Mouse (Mus musculus) embryonic facial prominence, embryonic 13.5 days (tissue): ENCODE results near the gene Phlpp1. TPM values are rescaled to one million over a fixed set of nuclear protein-coding genes. Genes with fewer than 3 reads are reported as not detected.
"Not testable (repeated sequence)": the region's sequence is repeated elsewhere in the genome, so short reads cannot be mapped to it uniquely, and the experiment has no call there.

Experiments
- ATAC-seq: fragments of 200-750 bp; cut with Nextera tagmentation; 2 replicates; pipeline ENCODE4 v1.8.0; 2017; ENCODE audit warnings: low read depth; ENCODE audit not compliant: insufficient number of reproducible peaks, insufficient read depth, low FRiP score, low TSS enrichment
- H3K27ac ChIP-seq: fragments of 300-500 bp; sonication (generic); 2 replicates; pipeline ENCODE4 v1.5.1; 2015; ENCODE audit warnings: moderate library complexity, mild to moderate bottlenecking, inconsistent platforms
- H3K27me3 ChIP-seq: fragments of 300-500 bp; sonication (generic); 2 replicates; pipeline ENCODE4 v1.6.1; 2015; ENCODE audit warnings: mild to moderate bottlenecking, inconsistent platforms
- H3K36me3 ChIP-seq: fragments of 300-500 bp; sonication (generic); 2 replicates; pipeline ENCODE4 v1.6.1; 2015; ENCODE audit warnings: mild to moderate bottlenecking, inconsistent platforms
- H3K4me1 ChIP-seq: fragments of 300-500 bp; sonication (generic); 2 replicates; pipeline ENCODE4 v1.6.1; 2015; ENCODE audit warnings: inconsistent platforms
- H3K4me2 ChIP-seq: fragments of 300-500 bp; sonication (generic); 2 replicates; pipeline ENCODE4 v1.6.1; 2015; ENCODE audit warnings: moderate library complexity, mild to moderate bottlenecking, inconsistent platforms
- H3K4me3 ChIP-seq: fragments of 300-500 bp; sonication (generic); 2 replicates; pipeline ENCODE4 v1.5.1; 2015; ENCODE audit warnings: mild to moderate bottlenecking, inconsistent platforms
- H3K9ac ChIP-seq: fragments of 300-500 bp; sonication (generic); 2 replicates; pipeline ENCODE4 v1.6.1; 2015; ENCODE audit warnings: mild to moderate bottlenecking, inconsistent platforms
- H3K9me3 ChIP-seq: fragments of 300-500 bp; sonication (generic); 2 replicates; pipeline ENCODE4 v1.6.1; 2016; ENCODE audit warnings: inconsistent platforms
- WGBS: fragments of 180-500 bp; shearing (Covaris S2); methylation state at CpG from one replicate; pipeline ENCODE4 v1.1.7; 2015; ENCODE audit warnings: mixed read lengths; 5-methylcytosine and 5-hydroxymethylcytosine counted together
- polyA plus RNA-seq: library from polyadenylated mRNA; unstranded; fragments of >200 nt; fragmentation: Nextera tagmentation; extraction: Ambion mirVana; gene quantifications from 2 replicates; pipeline ENCODE4 v1.2.1, GENCODE M21; 2015

Phlpp1 gene
- polyA plus RNA-seq, 1 experiment from 2014 or later, result 3.4 TPM

DNA sequence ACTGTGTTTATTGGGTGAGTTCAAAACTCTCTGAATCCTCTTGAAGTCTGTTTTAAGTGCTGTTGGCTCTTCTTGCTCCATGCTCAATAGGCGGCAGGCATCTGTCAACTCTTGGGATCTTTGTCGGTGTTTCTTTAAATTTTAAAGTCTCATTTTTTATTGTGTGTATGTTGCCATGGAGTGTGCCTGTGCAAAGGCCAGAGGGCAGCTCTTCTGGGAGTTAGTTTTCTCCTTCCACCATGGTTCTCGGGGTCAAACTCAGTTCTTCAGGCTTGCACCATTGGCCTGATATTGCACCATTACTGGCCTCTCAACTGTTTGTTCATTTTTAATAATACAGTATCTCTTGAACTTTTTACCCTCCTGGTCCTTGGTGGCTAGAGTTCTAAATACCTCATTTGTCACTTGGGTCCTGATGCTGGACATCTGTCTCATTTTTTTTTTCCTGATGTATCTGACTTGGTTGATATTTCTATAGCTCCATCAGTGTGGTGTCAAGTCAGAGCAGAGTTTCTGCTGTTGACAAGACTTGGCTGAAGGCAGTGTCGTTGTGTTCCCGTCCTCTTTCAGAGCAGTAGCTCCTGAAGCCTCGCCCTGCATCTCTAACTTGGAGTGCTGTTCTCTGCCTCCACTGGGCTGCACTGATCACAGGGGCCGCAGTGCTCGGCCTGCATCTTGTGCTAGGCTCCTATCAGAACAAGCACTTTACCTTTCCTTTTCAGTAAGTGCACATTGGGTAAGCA, 108.8 kb downstream of the Phlpp1 start:
- H3K36me3 ChIP-seq, result no peaks in the 10 kb centered on the region
- H3K9ac ChIP-seq, result no peak overlapping the region
- ATAC-seq, result no peak
- peaks cover 31% of the 10 kb centered on the region for H3K4me1 ChIP-seq
- H3K27me3 ChIP-seq, result no peaks in the 10 kb centered on the region
- H3K9me3 ChIP-seq, result no peaks in the 10 kb centered on the region
- no peak overlapping the region for H3K4me3 ChIP-seq
- H3K27ac ChIP-seq, result no peak overlapping the region
- WGBS, result 82% methylated on average over 8 of the region's 8 CpGs
- no peak overlapping the region for H3K4me2 ChIP-seq

DNA sequence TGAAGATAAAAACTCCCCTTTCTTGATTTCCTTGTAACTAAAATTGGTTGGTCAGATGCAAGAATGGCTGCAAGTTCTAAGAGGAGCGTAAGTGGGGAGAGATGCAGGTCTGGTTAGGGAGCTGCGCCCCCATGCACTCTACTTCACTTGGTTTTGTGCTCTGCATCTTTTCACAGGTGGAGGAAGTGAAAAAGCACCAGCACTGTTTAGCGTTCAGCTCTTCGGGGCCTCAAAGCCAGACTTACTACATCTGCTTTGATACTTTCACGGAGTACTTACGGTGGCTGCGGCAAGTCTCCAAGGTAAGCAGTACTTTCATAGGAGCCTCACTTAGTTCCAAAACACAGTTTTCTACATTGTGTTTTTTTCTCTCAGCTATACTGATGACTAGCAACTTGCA, 115.3 kb downstream of the Phlpp1 start:
- H3K4me3 ChIP-seq, result no peak overlapping the region
- no peak overlapping the region for H3K9ac ChIP-seq
- 88% methylated on average over 7 of the region's 7 CpGs for WGBS
- H3K4me1 ChIP-seq, result no peaks in the 10 kb centered on the region
- ATAC-seq, result no peak
- H3K4me2 ChIP-seq, result no peak overlapping the region
- no peaks in the 10 kb centered on the region for H3K27me3 ChIP-seq
- no peak overlapping the region for H3K27ac ChIP-seq
- no peaks in the 10 kb centered on the region for H3K9me3 ChIP-seq
- no peaks in the 10 kb centered on the region for H3K36me3 ChIP-seq

DNA sequence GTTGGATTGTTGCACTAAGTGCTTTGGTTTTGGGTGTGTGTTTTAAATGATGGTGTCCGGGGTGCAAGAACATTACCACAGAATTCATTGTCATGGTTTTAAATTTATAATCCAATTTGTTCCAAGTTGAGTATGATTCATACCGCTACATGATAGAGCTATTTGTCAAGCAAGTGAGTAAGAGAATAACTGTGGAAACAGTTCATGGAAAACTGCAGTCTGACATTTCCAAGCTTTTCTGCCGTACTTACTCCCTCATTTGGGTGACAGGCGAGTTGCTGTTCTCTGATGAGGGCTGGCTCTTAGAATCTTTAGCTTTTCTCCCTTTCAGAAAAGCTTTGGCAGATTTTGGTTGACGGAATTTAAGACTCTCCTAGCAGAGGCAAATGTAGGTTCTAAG, 117.5 kb downstream of the Phlpp1 start:
- Histone ChIP-seq H3K4me2 (no peak overlapping the region), H3K4me1 (no peaks in the 10 kb centered on the region), H3K9ac (no peak overlapping the region), H3K27me3 (no peaks in the 10 kb centered on the region), H3K4me3 (no peak overlapping the region), H3K9me3 (no peaks in the 10 kb centered on the region), H3K36me3 (no peaks in the 10 kb centered on the region), H3K27ac (no peak overlapping the region)
- ATAC-seq, result no peak
- 69% methylated on average over 5 of the region's 5 CpGs for WGBS

DNA sequence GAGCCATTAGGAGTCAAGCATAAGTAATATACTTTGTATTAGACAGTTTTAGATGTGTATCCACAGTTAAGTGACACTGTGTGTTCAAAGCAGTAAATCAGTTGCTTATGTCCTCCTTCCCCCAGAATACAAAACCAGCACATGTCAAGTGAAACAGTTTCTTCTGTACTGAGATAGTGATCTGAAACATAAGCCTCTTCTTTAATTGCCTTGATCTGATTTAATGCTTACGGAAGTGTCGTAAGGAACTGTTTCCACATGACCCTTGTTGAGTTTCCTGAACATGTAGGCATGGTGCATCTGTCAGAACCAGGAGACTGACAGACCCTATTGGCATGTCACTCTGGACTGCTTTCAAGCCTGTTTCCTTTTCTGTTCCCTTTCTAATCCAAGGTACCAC, 118.0 kb downstream of the Phlpp1 start:
- ATAC-seq, result no peak
- Histone ChIP-seq H3K9ac (no peak overlapping the region), H3K4me3 (no peak overlapping the region), H3K27me3 (no peaks in the 10 kb centered on the region), H3K4me1 (no peaks in the 10 kb centered on the region), H3K27ac (no peak overlapping the region), H3K4me2 (no peak overlapping the region), H3K36me3 (no peaks in the 10 kb centered on the region), H3K9me3 (no peaks in the 10 kb centered on the region)
- WGBS, result 40% methylated on average over 2 of the region's 2 CpGs

DNA sequence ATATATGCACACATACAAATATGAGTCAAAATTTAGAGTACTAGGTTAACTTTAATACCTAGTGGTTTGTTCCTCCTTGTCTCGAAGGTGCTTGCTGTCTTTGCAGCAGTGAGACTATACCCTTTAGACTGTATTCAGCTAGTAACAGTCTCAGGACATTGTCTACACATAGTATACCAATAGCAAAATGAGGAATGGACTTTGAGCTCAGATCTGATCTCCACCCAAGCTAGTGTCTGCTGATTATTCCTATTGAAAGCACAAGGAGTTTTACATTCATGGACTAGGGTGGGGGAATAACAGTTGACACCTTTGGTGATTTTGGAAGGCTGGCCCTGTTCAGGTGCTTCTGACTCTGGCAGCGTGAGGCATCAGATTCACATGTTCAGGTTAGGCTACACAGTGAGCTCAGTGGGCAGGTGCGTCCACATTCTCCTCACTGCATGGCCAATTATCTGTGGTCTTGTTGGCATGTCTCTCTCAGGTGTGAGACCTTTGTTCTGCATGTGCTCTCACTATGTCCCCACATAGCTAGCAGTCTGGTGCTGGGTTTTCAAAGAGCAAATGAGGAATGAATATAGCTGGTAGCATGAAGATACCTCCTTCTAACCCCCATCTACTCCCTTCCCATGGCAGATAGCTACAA, 138.0 kb downstream of the Phlpp1 start:
- 89% methylated on average over 3 of the region's 3 CpGs for WGBS

DNA sequence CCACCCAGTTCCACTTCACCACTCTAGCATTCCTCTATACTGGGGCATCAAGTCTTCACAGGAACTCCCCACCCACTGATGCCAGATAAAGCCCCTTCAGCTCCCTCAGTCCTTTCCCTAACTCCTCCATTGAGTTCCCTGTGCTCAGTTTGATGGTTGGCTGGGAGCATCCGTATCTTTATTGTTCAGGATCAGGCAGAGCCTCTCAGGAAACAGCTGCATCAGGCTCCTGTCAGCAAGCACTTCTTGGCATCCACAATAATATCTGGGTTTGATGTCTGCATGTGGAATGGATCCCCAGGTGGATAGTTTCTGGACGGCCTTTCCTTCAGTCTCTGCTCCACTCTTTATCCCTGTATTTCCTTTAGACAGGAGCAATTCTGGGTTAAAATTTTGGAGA, 138.7 kb downstream of the Phlpp1 start:
- H3K9me3 ChIP-seq, result no peaks in the 10 kb centered on the region
- no peak overlapping the region for H3K27ac ChIP-seq
- no peaks in the 10 kb centered on the region for H3K4me1 ChIP-seq
- WGBS, result 73% methylated on average over 2 of the region's 2 CpGs
- no peak overlapping the region for H3K4me2 ChIP-seq
- no peak overlapping the region for H3K9ac ChIP-seq
- ATAC-seq, result no peak
- H3K36me3 ChIP-seq, result no peaks in the 10 kb centered on the region
- H3K4me3 ChIP-seq, result no peak overlapping the region
- no peaks in the 10 kb centered on the region for H3K27me3 ChIP-seq

More for the DNA sequence above, 138.0 kb downstream of the Phlpp1 start:
- no peak for ATAC-seq
- no peak overlapping the region for H3K4me2 ChIP-seq
- H3K9me3 ChIP-seq, result no peaks in the 10 kb centered on the region
- H3K36me3 ChIP-seq, result no peaks in the 10 kb centered on the region
- no peaks in the 10 kb centered on the region for H3K27me3 ChIP-seq
- H3K4me1 ChIP-seq, result no peaks in the 10 kb centered on the region
- H3K27ac ChIP-seq, result no peak overlapping the region
- no peak overlapping the region for H3K9ac ChIP-seq
- no peak overlapping the region for H3K4me3 ChIP-seq

DNA sequence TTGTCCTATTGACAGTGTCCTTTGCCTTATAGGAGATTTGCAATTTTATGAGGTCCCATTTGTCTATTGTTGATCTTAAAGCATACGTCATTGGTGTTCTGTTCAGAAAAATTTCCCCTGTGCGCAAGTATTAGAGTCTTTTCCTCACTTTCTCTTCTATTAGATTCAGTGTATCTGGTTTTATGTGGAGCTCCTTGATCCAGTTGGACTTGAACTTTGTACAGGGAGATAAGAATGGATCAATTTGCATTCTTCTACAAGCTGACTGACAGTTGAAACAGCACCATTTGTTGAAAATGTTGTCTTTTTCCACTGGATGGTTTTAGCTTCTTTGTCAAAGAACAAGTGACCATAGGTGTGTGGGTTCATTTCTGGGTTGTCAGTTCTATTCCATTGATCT, 140.3 kb downstream of the Phlpp1 start:
- WGBS, result 93% methylated on average over 2 of the region's 2 CpGs
- not testable (repeated sequence) for H3K36me3 ChIP-seq, H3K4me3 ChIP-seq, H3K9ac ChIP-seq, H3K9me3 ChIP-seq, H3K27ac ChIP-seq, H3K4me1 ChIP-seq, H3K4me2 ChIP-seq, ATAC-seq, H3K27me3 ChIP-seq

DNA sequence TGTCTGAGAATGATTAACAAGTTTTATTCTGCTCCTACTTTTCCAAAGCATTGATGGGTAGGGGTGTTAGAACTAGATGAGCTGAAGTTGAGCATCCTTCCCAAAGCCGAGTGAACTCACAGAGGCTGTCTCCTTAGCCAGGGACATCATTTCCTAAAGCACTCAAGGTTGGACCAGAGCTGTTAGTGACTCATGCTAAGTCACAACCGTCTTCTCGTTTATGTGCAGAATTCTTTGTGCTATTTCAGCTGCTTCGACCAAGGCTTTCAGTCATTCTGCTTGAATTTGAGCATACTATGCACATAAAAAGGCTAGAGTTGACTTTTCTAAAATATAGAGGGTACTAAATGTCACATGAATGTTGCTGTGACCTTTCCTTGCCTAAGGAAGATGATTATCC, 142.9 kb downstream of the Phlpp1 start:
- 78% methylated on average over 4 of the region's 4 CpGs for WGBS
- Histone ChIP-seq H3K36me3 (0 out of 2 replicates have a peak, but pooled peaks cover 2% of the 10 kb centered on the region), H3K4me2 (no peak overlapping the region)

DNA sequence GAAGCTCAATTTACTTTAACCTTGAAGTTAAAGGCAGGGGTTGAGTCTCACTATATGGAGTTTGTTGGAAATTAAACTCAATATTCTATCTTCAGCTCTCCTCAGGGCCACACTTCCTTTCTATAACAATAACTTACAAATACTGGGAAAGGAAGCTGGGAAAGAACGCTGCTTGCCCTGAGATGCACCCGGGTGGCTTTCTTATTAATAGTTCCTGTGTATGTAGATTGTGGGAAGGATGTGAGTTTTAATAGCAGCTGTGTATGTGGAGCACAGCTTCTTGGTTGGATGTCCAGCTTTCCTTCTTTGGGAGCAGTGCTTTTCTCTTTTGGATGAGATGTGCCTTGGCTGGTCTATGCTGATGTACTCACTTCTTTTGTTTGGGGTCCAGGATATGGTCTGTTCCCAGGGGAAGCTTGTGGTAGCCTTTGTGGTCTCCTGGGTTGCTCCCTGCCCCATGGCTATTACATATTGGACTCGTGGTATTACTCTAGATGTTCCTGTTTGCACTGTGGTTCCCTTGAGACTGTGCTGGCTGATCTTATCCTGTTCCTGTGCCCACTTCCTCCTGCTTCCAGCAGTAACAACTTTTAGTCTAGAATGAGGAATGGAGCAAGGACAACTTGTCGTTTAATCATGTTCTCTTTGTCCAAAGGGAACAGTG, 145.2 kb downstream of the Phlpp1 start:
- H3K4me1 ChIP-seq, result no peaks in the 10 kb centered on the region
- no peaks in the 10 kb centered on the region for H3K9me3 ChIP-seq
- no peak overlapping the region for H3K4me2 ChIP-seq
- H3K36me3 ChIP-seq, result 0 out of 2 replicates have a peak, but pooled peaks cover 2% of the 10 kb centered on the region
- H3K27ac ChIP-seq, result no peak overlapping the region
- no peak for ATAC-seq
- H3K9ac ChIP-seq, result no peak overlapping the region
- H3K27me3 ChIP-seq, result no peaks in the 10 kb centered on the region
- 70% methylated on average over 4 of the region's 4 CpGs for WGBS
- no peak overlapping the region for H3K4me3 ChIP-seq

More for the DNA sequence above, 142.9 kb downstream of the Phlpp1 start:
- Histone ChIP-seq H3K27ac (no peak overlapping the region), H3K4me3 (no peak overlapping the region), H3K4me1 (no peaks in the 10 kb centered on the region), H3K9me3 (no peaks in the 10 kb centered on the region), H3K9ac (no peak overlapping the region), H3K27me3 (no peaks in the 10 kb centered on the region)
- no peak for ATAC-seq

DNA sequence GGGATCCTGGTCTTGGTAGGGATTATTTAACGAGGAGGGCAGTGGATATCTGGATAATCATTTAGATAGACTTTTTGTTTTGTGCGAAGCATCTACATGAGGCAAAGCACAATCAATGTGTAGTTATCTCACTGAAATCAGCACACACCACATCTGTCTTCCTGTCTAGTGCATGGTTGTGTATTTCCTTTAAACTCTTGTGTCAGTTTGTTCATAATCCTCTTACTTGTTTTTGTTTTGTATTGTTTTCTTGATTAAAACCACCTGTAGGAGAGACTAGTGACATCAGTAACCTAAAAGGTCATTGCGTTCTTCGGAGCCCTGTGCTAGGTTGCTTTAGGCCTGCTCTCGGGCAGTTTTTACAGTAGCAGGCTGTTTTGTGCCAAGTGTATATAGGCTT, 146.8 kb downstream of the Phlpp1 start:
- H3K9me3 ChIP-seq, result no peaks in the 10 kb centered on the region
- 74% methylated on average over 5 of the region's 5 CpGs for WGBS
- H3K36me3 ChIP-seq, result 0 out of 2 replicates have a peak, but pooled peaks cover 2% of the 10 kb centered on the region
- H3K27ac ChIP-seq, result no peak overlapping the region
- H3K4me1 ChIP-seq, result no peaks in the 10 kb centered on the region
- H3K4me3 ChIP-seq, result no peak overlapping the region
- H3K4me2 ChIP-seq, result no peak overlapping the region
- H3K9ac ChIP-seq, result no peak overlapping the region
- no peak for ATAC-seq
- no peaks in the 10 kb centered on the region for H3K27me3 ChIP-seq

DNA sequence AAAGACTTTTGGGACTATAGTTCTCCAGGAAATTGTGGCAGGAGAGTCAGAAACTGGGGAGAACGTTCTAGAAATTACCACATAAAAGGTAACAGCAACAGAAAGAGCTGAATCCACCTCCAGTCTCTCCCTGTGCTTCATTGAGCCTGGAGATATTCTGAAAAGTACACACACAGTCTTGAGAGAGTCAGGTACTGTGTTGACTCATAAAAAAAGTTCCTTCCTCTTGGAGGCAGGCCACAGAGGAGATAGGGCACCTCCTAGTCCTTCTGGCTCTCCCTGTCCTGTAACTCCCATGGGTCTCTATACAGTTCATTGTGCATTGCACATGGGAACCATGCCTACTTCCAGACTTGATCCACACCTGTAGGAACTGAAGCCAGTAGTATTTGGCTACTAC, 149.0 kb downstream of the Phlpp1 start:
- Histone ChIP-seq H3K36me3 (0 out of 2 replicates have a peak, but pooled peaks cover 2% of the 10 kb centered on the region), H3K9ac (no peak overlapping the region), H3K4me1 (no peaks in the 10 kb centered on the region), H3K27ac (no peak overlapping the region), H3K4me3 (no peak overlapping the region), H3K4me2 (no peak overlapping the region), H3K9me3 (no peaks in the 10 kb centered on the region), H3K27me3 (no peaks in the 10 kb centered on the region)
- WGBS, result 91% methylated on average over 1 of the region's 1 CpGs
- ATAC-seq, result no peak
